In genomic region chr11:5307024-5307905, GRCm38 (mm10) we compare ENCODE assay signal across 22 mouse cellular contexts. TPM values are rescaled to one million over a fixed set of nuclear protein-coding genes. Genes with fewer than 3 reads are reported as not detected.
DNase-seq lines count a peak whose midpoint lies in the region; ATAC-seq and TF ChIP-seq lines count a peak whose summit lies in the region.
"Had no signal": no experiment of that assay in that cellular context is flagged by ENCODE, and none has a peak within 500 bp of the region (broad histone marks: within the 10 kb centered on the region; RNA-seq: fewer than 3 reads in every experiment).

No protein-coding gene starts in this region.

- no peak for ATAC-seq in cerebellum, adult (ENCODE audit: insufficient number of reproducible peaks, low FRiP score, low TSS enrichment)
- ATAC-seq in kidney, embryonic 16.5 days (ENCODE audit: low FRiP score, low TSS enrichment) = no peak
- ATAC-seq in midbrain, embryonic 11.5 days (ENCODE audit: low FRiP score) = no peak
- no peak for ATAC-seq in midbrain, postnatal 0 days (ENCODE audit: low FRiP score)
- ATAC-seq in forebrain, embryonic 12.5 days (ENCODE audit: low FRiP score) = no peak
- ATAC-seq: activated CD4-positive, CD25-positive, alpha-beta regulatory T cell, adult 4 months; forebrain, embryonic 13.5 days; inflammation-experienced regulatory T-cells, adult 6 months; midbrain, embryonic 16.5 days had no signal

- H3K27ac ChIP-seq in kidney, embryonic 16.5 days (ENCODE audit: low read length) = peak overlapping the region; percentile 89
- no peak overlapping the region for H3K27ac ChIP-seq in midbrain, embryonic 11.5 days (ENCODE audit: low read depth, low read length)
- no peak overlapping the region for H3K27ac ChIP-seq in midbrain, postnatal 0 days (ENCODE audit: low read depth, low read length)
- H3K27ac ChIP-seq in forebrain, embryonic 12.5 days = no peak overlapping the region
- H3K27ac ChIP-seq: forebrain, embryonic 13.5 days; hindbrain, embryonic 12.5 days; layer of hippocampus, adult 2 months; limb, embryonic 15.5 days had no signal

- no peaks in the 10 kb centered on the region for H3K36me3 ChIP-seq in kidney, embryonic 16.5 days (ENCODE audit: insufficient read depth, low read length)
- H3K36me3 ChIP-seq in midbrain, embryonic 11.5 days (ENCODE audit: control insufficient read depth, insufficient read depth, low read length) = no peaks in the 10 kb centered on the region
- no peaks in the 10 kb centered on the region for H3K36me3 ChIP-seq in midbrain, postnatal 0 days (ENCODE audit: insufficient read depth, low read length)
- no peaks in the 10 kb centered on the region for H3K36me3 ChIP-seq in forebrain, embryonic 12.5 days (replicated peaks)
- H3K36me3 ChIP-seq: hindbrain, embryonic 12.5 days; limb, embryonic 15.5 days had no signal

- no peaks in the 10 kb centered on the region for H3K9me3 ChIP-seq in kidney, embryonic 16.5 days (ENCODE audit: low read length)
- no peaks in the 10 kb centered on the region for H3K9me3 ChIP-seq in midbrain, embryonic 11.5 days (ENCODE audit: control insufficient read depth, low read length)
- no peaks in the 10 kb centered on the region for H3K9me3 ChIP-seq in midbrain, postnatal 0 days (ENCODE audit: low read length)
- H3K9me3 ChIP-seq in forebrain, embryonic 12.5 days = no peaks in the 10 kb centered on the region
- H3K9me3 ChIP-seq: forebrain, embryonic 13.5 days; hindbrain, embryonic 12.5 days; limb, embryonic 15.5 days had no signal

- no peak overlapping the region for H3K9ac ChIP-seq in kidney, embryonic 16.5 days (replicated peaks; ENCODE audit: low read length)
- no peak overlapping the region for H3K9ac ChIP-seq in midbrain, embryonic 11.5 days (ENCODE audit: low read length)
- H3K9ac ChIP-seq in midbrain, postnatal 0 days (replicated peaks; ENCODE audit: low read length, poor library complexity, severe bottlenecking) = no peak overlapping the region
- no peak overlapping the region for H3K9ac ChIP-seq in forebrain, embryonic 12.5 days
- H3K9ac ChIP-seq: forebrain, embryonic 13.5 days; hindbrain, embryonic 12.5 days; limb, embryonic 15.5 days had no signal

- WGBS in kidney, embryonic 16.5 days = 85% methylated on average over 13 of the region's 13 CpGs
- WGBS in midbrain, embryonic 11.5 days = 90% methylated on average over 13 of the region's 13 CpGs
- WGBS in midbrain, postnatal 0 days = 92% methylated on average over 13 of the region's 13 CpGs
- WGBS in forebrain, embryonic 12.5 days = 88% methylated on average over 13 of the region's 13 CpGs

- DNase-seq in cerebellum, postnatal 14 days = peak; percentile 20 to 37
- DNase-seq in kidney, adult 8-10 months = no peak
- DNase-seq in midbrain, embryonic 11.5 days (ENCODE audit: low spot score, missing footprints) = peak; percentile 66
- no peak for DNase-seq in midbrain, postnatal 0 days (ENCODE audit: low spot score)
- DNase-seq in ovary, postnatal 14 days (ENCODE audit: low spot score) = no peak
- DNase-seq: adrenal gland, postnatal 25 days; cerebellum, adult 11-12 months; heart, postnatal 10 days; lung, postnatal 36 days; retina, postnatal 1 day; thymus, adult 2 months had no signal

- H3K27me3 ChIP-seq in kidney, embryonic 16.5 days (ENCODE audit: insufficient read depth, low read length) = no peaks in the 10 kb centered on the region
- H3K27me3 ChIP-seq in midbrain, embryonic 11.5 days (ENCODE audit: control insufficient read depth, insufficient read depth, low read length) = no peaks in the 10 kb centered on the region
- no peaks in the 10 kb centered on the region for H3K27me3 ChIP-seq in midbrain, postnatal 0 days (ENCODE audit: insufficient read depth, low read length)
- no peaks in the 10 kb centered on the region for H3K27me3 ChIP-seq in forebrain, embryonic 12.5 days
- H3K27me3 ChIP-seq: forebrain, embryonic 13.5 days; hindbrain, embryonic 12.5 days; limb, embryonic 15.5 days had no signal

- no peak for TF ChIP-seq CTCF in midbrain, postnatal 0 days (IDR thresholded peaks at IDR 0.05)

- no peak overlapping the region for H3K4me2 ChIP-seq in kidney, embryonic 16.5 days (replicated peaks; ENCODE audit: low read depth, low read length)
- H3K4me2 ChIP-seq in midbrain, embryonic 11.5 days = no peak overlapping the region
- no peak overlapping the region for H3K4me2 ChIP-seq in midbrain, postnatal 0 days (ENCODE audit: low read depth, low read length, poor library complexity, severe bottlenecking)
- H3K4me2 ChIP-seq in forebrain, embryonic 12.5 days = no peak overlapping the region
- H3K4me2 ChIP-seq: forebrain, embryonic 13.5 days; heart, embryonic 11.5 days; hindbrain, embryonic 12.5 days; limb, embryonic 15.5 days had no signal

- no peak overlapping the region for H3K4me3 ChIP-seq in kidney, embryonic 16.5 days (ENCODE audit: low read length)
- no peak overlapping the region for H3K4me3 ChIP-seq in midbrain, embryonic 11.5 days (ENCODE audit: low read depth, low read length)
- H3K4me3 ChIP-seq in midbrain, postnatal 0 days (ENCODE audit: low read depth, low read length) = no peak overlapping the region
- no peak overlapping the region for H3K4me3 ChIP-seq in forebrain, embryonic 12.5 days (replicated peaks)
- H3K4me3 ChIP-seq: forebrain, embryonic 13.5 days; hindbrain, embryonic 12.5 days; layer of hippocampus, adult 2 months; limb, embryonic 15.5 days had no signal

- H3K4me1 ChIP-seq in kidney, embryonic 16.5 days (ENCODE audit: insufficient read depth, low read length) = peaks cover 12% of the 10 kb centered on the region; the same call in 1 of the 2 replicates
- H3K4me1 ChIP-seq in midbrain, embryonic 11.5 days (ENCODE audit: control insufficient read depth, insufficient read depth, low read length) = no peaks in the 10 kb centered on the region
- no peaks in the 10 kb centered on the region for H3K4me1 ChIP-seq in midbrain, postnatal 0 days (ENCODE audit: insufficient read depth, low read length)
- no peaks in the 10 kb centered on the region for H3K4me1 ChIP-seq in forebrain, embryonic 12.5 days
- H3K4me1 ChIP-seq: forebrain, embryonic 13.5 days; hindbrain, embryonic 12.5 days; limb, embryonic 15.5 days had no signal

RNA-seq across cellular contexts. Expression of gene Kremen1, which starts 45.9 kb away (rescaled TPM):
- 25.9 and 27.5 TPM in 2 replicates for polyA plus RNA-seq in kidney, embryonic 16.5 days (2015; fragmentation: Nextera tagmentation; extraction: Ambion mirVana)
- polyA plus RNA-seq in midbrain, embryonic 11.5 days (2014; fragmentation: Nextera tagmentation; extraction: Ambion mirVana) = 4.9 and 6.9 TPM in 2 replicates
- total RNA-seq in midbrain, postnatal 0 days (2014; rRNA removed) = 8.5 and 11.2 TPM in 2 replicates
- 2.3 and 2.5 TPM in 2 replicates for polyA plus RNA-seq in midbrain, postnatal 0 days (2015; fragmentation: Nextera tagmentation; extraction: Ambion mirVana)
- 11.9 and 12.0 TPM in 2 replicates for polyA plus RNA-seq in forebrain, embryonic 12.5 days (2016; fragmentation: Nextera tagmentation; extraction: Ambion mirVana)

Comparison
In these comparisons a context has a peak if more than half of its experiments do, and no peak if none do; other contexts are left out.
1. DNase-seq: peak in cerebellum, postnatal 14 days (2 of 2) and midbrain, embryonic 11.5 days (single experiment); none in kidney, adult 8-10 months (0 of 2), midbrain, postnatal 0 days (single experiment) and ovary, postnatal 14 days (single experiment).